Mouse (Mus musculus): ENCODE measurements around the gene Slc22a12. TPM values are rescaled to one million over a fixed set of nuclear protein-coding genes. Genes with fewer than 3 reads are reported as not detected.
A peak's percentile ranks its signal among the peaks of the same experiment; 100 is the strongest.

The Slc22a12 gene
- polyA plus RNA-seq, 1 experiment from 2014 or later: not detected

GRCm38 (mm10) chr19:6513389-6514139, 29.3 kb downstream of the Slc22a12 start:
- 0 out of 2 replicates have a peak overlapping the region, but pooled peaks have one; percentile 2 for H3K4me2 ChIP-seq (replicated peaks)
- 5% methylated on average over 15 of the region's 15 CpGs for WGBS
- H3K9ac ChIP-seq (replicated peaks): no peak overlapping the region
- H3K27me3 ChIP-seq: no peaks in the 10 kb centered on the region
- 0 out of 2 replicates have a peak, but pooled peaks have one; percentile 2 for ATAC-seq (ENCODE audit: low FRiP score, low read depth)
- no peaks in the 10 kb centered on the region for H3K9me3 ChIP-seq
- H3K27ac ChIP-seq (replicated peaks): peak overlapping the region; percentile 46; the same call in 1 of the 2 replicates
- peaks cover 49% of the 10 kb centered on the region for H3K36me3 ChIP-seq
- no peak overlapping the region for H3K4me3 ChIP-seq
- H3K4me1 ChIP-seq: peaks cover 46% of the 10 kb centered on the region

- no peak overlapping the region for H3K27ac ChIP-seq (replicated peaks)
- no peaks in the 10 kb centered on the region for H3K27me3 ChIP-seq
- ATAC-seq (ENCODE audit: low FRiP score, low read depth): no peak
- H3K4me2 ChIP-seq (replicated peaks): no peak overlapping the region
- WGBS: 90% methylated on average over 2 of the region's 2 CpGs
- H3K9ac ChIP-seq (replicated peaks): no peak overlapping the region
- no peak overlapping the region for H3K4me3 ChIP-seq
- H3K36me3 ChIP-seq: peaks cover 38% of the 10 kb centered on the region
- H3K4me1 ChIP-seq: peaks cover 40% of the 10 kb centered on the region
- H3K9me3 ChIP-seq: no peaks in the 10 kb centered on the region
Measured at GRCm38 (mm10) chr19:6510546-6510945, 32.3 kb downstream of the Slc22a12 start.

GRCm38 (mm10) chr19:6509881-6510280, 33.0 kb downstream of the Slc22a12 start:
- Histone ChIP-seq H3K36me3 (peaks cover 43% of the 10 kb centered on the region), H3K27ac (replicated peaks) (no peak overlapping the region), H3K4me3 (no peak overlapping the region), H3K4me2 (replicated peaks) (no peak overlapping the region), H3K27me3 (no peaks in the 10 kb centered on the region), H3K9ac (replicated peaks) (no peak overlapping the region), H3K9me3 (no peaks in the 10 kb centered on the region), H3K4me1 (peaks cover 42% of the 10 kb centered on the region)
- ATAC-seq (ENCODE audit: low FRiP score, low read depth): no peak
- 81% methylated on average over 10 of the region's 10 CpGs for WGBS

- Histone ChIP-seq H3K9me3 (no peaks in the 10 kb centered on the region), H3K27me3 (no peaks in the 10 kb centered on the region), H3K4me2 (replicated peaks) (no peak overlapping the region), H3K4me1 (peaks cover 42% of the 10 kb centered on the region), H3K36me3 (peaks cover 39% of the 10 kb centered on the region), H3K27ac (replicated peaks) (no peak overlapping the region), H3K9ac (replicated peaks) (no peak overlapping the region), H3K4me3 (no peak overlapping the region)
- ATAC-seq (ENCODE audit: low FRiP score, low read depth): no peak
- 55% methylated on average over 10 of the region's 10 CpGs for WGBS
Measured at GRCm38 (mm10) chr19:6507393-6507792, 35.4 kb downstream of the Slc22a12 start.

- 91% methylated on average over 12 of the region's 12 CpGs for WGBS
- no peak overlapping the region for H3K4me3 ChIP-seq
- H3K9ac ChIP-seq (replicated peaks): no peak overlapping the region
- H3K27ac ChIP-seq (replicated peaks): no peak overlapping the region
- peaks cover 66% of the 10 kb centered on the region for H3K4me1 ChIP-seq
- H3K27me3 ChIP-seq: peaks cover 18% of the 10 kb centered on the region
- no peak overlapping the region for H3K4me2 ChIP-seq (replicated peaks)
- ATAC-seq (ENCODE audit: low FRiP score, low read depth): no peak
- no peaks in the 10 kb centered on the region for H3K9me3 ChIP-seq
- H3K36me3 ChIP-seq: peaks cover 27% of the 10 kb centered on the region
Measured at GRCm38 (mm10) chr19:6504656-6505045, 38.2 kb downstream of the Slc22a12 start.

GRCm38 (mm10) chr19:6503926-6504655, 38.7 kb downstream of the Slc22a12 start:
- H3K4me3 ChIP-seq: no peak overlapping the region
- H3K4me1 ChIP-seq: peaks cover 72% of the 10 kb centered on the region
- peaks cover 22% of the 10 kb centered on the region for H3K36me3 ChIP-seq
- 66% methylated on average over 16 of the region's 16 CpGs for WGBS
- no peak overlapping the region for H3K9ac ChIP-seq (replicated peaks)
- no peak for ATAC-seq (ENCODE audit: low FRiP score, low read depth)
- H3K9me3 ChIP-seq: no peaks in the 10 kb centered on the region
- H3K27me3 ChIP-seq: peaks cover 24% of the 10 kb centered on the region
- no peak overlapping the region for H3K27ac ChIP-seq (replicated peaks)
- peak overlapping the region; percentile 17; the same call in 1 of the 2 replicates for H3K4me2 ChIP-seq (replicated peaks)

GRCm38 (mm10) chr19:6502543-6503319, 40.1 kb downstream of the Slc22a12 start:
- Histone ChIP-seq H3K4me1 (peaks cover 80% of the 10 kb centered on the region), H3K4me3 (peak overlapping the region; percentile 90), H3K9me3 (no peaks in the 10 kb centered on the region), H3K36me3 (peaks cover 17% of the 10 kb centered on the region), H3K27ac (replicated peaks) (peak overlapping the region; percentile 92), H3K27me3 (peaks cover 31% of the 10 kb centered on the region), H3K4me2 (replicated peaks) (peak overlapping the region; percentile 96), H3K9ac (replicated peaks) (peak overlapping the region; percentile 71)
- WGBS: 4% methylated on average over 20 of the region's 20 CpGs
- peak; percentile 45; the same call in 1 of the 2 replicates for ATAC-seq (ENCODE audit: low FRiP score, low read depth)

GRCm38 (mm10) chr19:6502035-6502541, 40.7 kb downstream of the Slc22a12 start:
- peak overlapping the region; percentile 93 for H3K9ac ChIP-seq (replicated peaks)
- peak overlapping the region; percentile 92 for H3K27ac ChIP-seq (replicated peaks)
- peaks cover 31% of the 10 kb centered on the region for H3K27me3 ChIP-seq
- under 1% methylated on average over 25 of the region's 25 CpGs for WGBS
- ATAC-seq (ENCODE audit: low FRiP score, low read depth): peak; percentile 34
- peak overlapping the region; percentile 96 for H3K4me2 ChIP-seq (replicated peaks)
- H3K4me1 ChIP-seq: peaks cover 75% of the 10 kb centered on the region
- no peaks in the 10 kb centered on the region for H3K9me3 ChIP-seq
- peaks cover 17% of the 10 kb centered on the region for H3K36me3 ChIP-seq
- H3K4me3 ChIP-seq: peak overlapping the region; percentile 90

GRCm38 (mm10) chr19:6500636-6501025, 42.2 kb downstream of the Slc22a12 start:
- peak overlapping the region; percentile 93; the same call in 1 of the 2 replicates for H3K9ac ChIP-seq (replicated peaks)
- peaks cover 42% of the 10 kb centered on the region for H3K27me3 ChIP-seq
- H3K36me3 ChIP-seq: peaks cover 10% of the 10 kb centered on the region
- peak overlapping the region; percentile 96 for H3K4me2 ChIP-seq (replicated peaks)
- peak overlapping the region; percentile 92; the same call in 1 of the 2 replicates for H3K27ac ChIP-seq (replicated peaks)
- no peaks in the 10 kb centered on the region for H3K9me3 ChIP-seq
- ATAC-seq (ENCODE audit: low FRiP score, low read depth): no peak
- H3K4me1 ChIP-seq: peaks cover 85% of the 10 kb centered on the region
- peak overlapping the region; percentile 90 for H3K4me3 ChIP-seq
- WGBS: 45% methylated on average over 2 of the region's 2 CpGs

GRCm38 (mm10) chr19:6499860-6500635, 42.8 kb downstream of the Slc22a12 start:
- H3K27me3 ChIP-seq: peaks cover 48% of the 10 kb centered on the region
- peaks cover 89% of the 10 kb centered on the region for H3K4me1 ChIP-seq
- H3K9ac ChIP-seq (replicated peaks): peak overlapping the region; percentile 93
- ATAC-seq (ENCODE audit: low FRiP score, low read depth): no peak
- peak overlapping the region; percentile 50 for H3K27ac ChIP-seq (replicated peaks)
- no peaks in the 10 kb centered on the region for H3K9me3 ChIP-seq
- H3K4me2 ChIP-seq (replicated peaks): peak overlapping the region; percentile 96
- 59% methylated on average over 6 of the region's 6 CpGs for WGBS
- peaks cover 4% of the 10 kb centered on the region for H3K36me3 ChIP-seq
- peak overlapping the region; percentile 90 for H3K4me3 ChIP-seq
